Mouse (Mus musculus) lung, embryonic 16.5 days (tissue): ENCODE data around the gene C1qbp. TPM values are rescaled to one million over a fixed set of nuclear protein-coding genes. Genes with fewer than 3 reads are reported as not detected.

Source experiments
- ATAC-seq: fragments of 200-750 bp; cut with Nextera tagmentation; 2 replicates; pipeline ENCODE4 v1.8.0; 2017; ENCODE audit warnings: low read depth, mild to moderate bottlenecking, moderate library complexity
- H3K27ac ChIP-seq: fragments of 300-500 bp; sonication (generic); 2 replicates; pipeline ENCODE4 v1.5.1; 2014; ENCODE audit warnings: mild to moderate bottlenecking, control low read depth, low read length
- H3K27me3 ChIP-seq: fragments of 300-500 bp; sonication (generic); 2 replicates; pipeline ENCODE4 v1.6.1; 2014; ENCODE audit warnings: low read depth, low read length, mixed read lengths; ENCODE audit not compliant: control insufficient read depth, insufficient read depth
- H3K36me3 ChIP-seq: fragments of 300-500 bp; sonication (generic); 2 replicates; pipeline ENCODE4 v1.6.1; 2014; ENCODE audit warnings: low read length; ENCODE audit not compliant: control insufficient read depth, insufficient read depth
- H3K4me1 ChIP-seq: fragments of 300-500 bp; sonication (generic); replicated peaks from 2 replicates; pipeline ENCODE4 v1.6.1; 2014; ENCODE audit warnings: low read length, mixed read lengths; ENCODE audit not compliant: control insufficient read depth, insufficient read depth
- H3K4me2 ChIP-seq: fragments of 300-500 bp; sonication (generic); 2 replicates; pipeline ENCODE4 v1.6.1; 2014; ENCODE audit warnings: low read depth, low read length, control low read depth
- H3K4me3 ChIP-seq: fragments of 300-500 bp; sonication (generic); 2 replicates; pipeline ENCODE4 v1.5.1; 2014; ENCODE audit warnings: mild to moderate bottlenecking, low read length, control low read depth
- H3K9ac ChIP-seq: fragments of 300-500 bp; sonication (generic); 2 replicates; pipeline ENCODE4 v1.6.1; 2014; ENCODE audit warnings: low read length, control low read depth
- H3K9me3 ChIP-seq: fragments of 300-500 bp; sonication (generic); 2 replicates; pipeline ENCODE4 v1.6.1; 2016; ENCODE audit warnings: low read length; ENCODE audit not compliant: control insufficient read depth
- WGBS: fragments of 180-500 bp; shearing (Covaris S2); extraction: QIAGEN DNeasy Blood & Tissue Kit; methylation state at CpG from one replicate; pipeline ENCODE4 v1.1.7; 2014; 5-methylcytosine and 5-hydroxymethylcytosine counted together
- polyA plus RNA-seq: library from polyadenylated mRNA; unstranded; fragments of >200 nt; fragmentation: Nextera tagmentation; extraction: Ambion mirVana; gene quantifications from 2 replicates; pipeline ENCODE4 v1.2.1, GENCODE M21; 2015

Gene C1qbp
- polyA plus RNA-seq, 1 experiment from 2014 or later: 185 TPM

DNA sequence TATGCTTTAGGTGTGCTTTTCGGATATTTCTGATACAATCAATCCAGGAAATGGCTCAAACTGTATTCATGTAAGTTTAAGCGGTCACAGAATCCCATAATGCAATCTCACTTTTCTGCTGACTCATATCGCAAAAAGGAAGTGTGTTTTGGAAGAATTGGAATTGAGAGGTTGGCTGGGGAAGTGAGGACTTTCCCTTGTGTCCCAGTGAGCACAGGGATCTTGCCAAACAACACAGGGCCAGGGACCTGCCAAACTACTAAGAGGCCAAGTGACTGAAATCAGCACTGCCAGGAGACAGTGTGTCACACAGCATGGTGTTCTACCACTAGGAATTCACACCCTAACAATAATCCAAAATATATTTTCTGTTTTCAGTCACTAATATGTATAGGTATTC is 25.5 kb upstream of the C1qbp start:
- Histone ChIP-seq H3K27me3 (no peaks in the 10 kb centered on the region), H3K27ac (peak overlapping the region; percentile 39), H3K4me2 (no peak overlapping the region), H3K4me3 (no peak overlapping the region), H3K36me3 (peaks cover 37% of the 10 kb centered on the region), H3K4me1 (peaks cover 1% of the 10 kb centered on the region), H3K9me3 (no peaks in the 10 kb centered on the region), H3K9ac (no peak overlapping the region)
- ATAC-seq: no peak
- 76% methylated on average over 3 of the region's 3 CpGs for WGBS

DNA sequence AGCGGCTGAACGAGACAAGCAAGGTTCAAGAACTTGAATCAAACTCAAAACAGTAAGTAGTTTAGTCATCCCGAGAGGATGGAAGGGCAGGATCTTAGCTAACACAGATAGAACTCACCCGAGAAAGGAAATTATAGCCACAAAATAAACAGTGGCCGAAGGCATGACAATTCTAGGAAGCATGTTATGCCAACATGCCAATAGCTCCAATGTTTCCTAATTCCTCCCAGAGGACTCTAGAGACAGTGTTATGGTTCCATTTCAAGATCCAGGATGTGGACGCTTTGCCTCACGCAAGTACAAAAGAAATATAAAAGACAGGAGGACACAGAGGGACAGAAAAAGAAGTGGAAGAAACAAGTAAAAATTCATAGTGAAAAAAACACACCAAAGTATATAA is 25.0 kb upstream of the C1qbp start:
- H3K9me3 ChIP-seq: no peaks in the 10 kb centered on the region
- peaks cover 6% of the 10 kb centered on the region for H3K4me1 ChIP-seq
- H3K4me3 ChIP-seq: no peak overlapping the region
- H3K27ac ChIP-seq: peak overlapping the region; percentile 17; the same call in 1 of the 2 replicates
- no peak overlapping the region for H3K4me2 ChIP-seq
- H3K36me3 ChIP-seq: peaks cover 36% of the 10 kb centered on the region
- no peak for ATAC-seq
- H3K27me3 ChIP-seq: no peaks in the 10 kb centered on the region
- H3K9ac ChIP-seq: no peak overlapping the region
- WGBS: 76% methylated on average over 7 of the region's 7 CpGs

DNA sequence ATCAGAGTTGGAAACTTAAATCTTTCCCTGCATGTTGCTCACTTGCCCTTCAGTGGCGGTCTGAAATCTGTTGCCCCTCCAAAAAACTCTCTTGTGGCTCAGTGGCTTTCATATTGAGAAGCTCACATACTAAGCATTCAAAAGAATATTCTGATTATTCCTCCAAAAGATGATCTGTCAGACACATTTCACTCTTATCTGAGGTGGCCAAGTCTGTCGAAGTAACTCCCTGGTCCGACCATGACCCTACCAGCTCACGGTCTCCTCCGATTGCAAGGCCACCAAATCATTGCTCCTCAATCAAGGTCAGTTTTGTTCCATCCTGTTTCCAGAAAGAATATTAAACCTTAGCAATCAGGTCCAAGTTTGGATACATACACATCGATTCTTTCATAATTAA is 24.2 kb upstream of the C1qbp start:
- no peak overlapping the region for H3K4me2 ChIP-seq
- no peaks in the 10 kb centered on the region for H3K9me3 ChIP-seq
- peaks cover 28% of the 10 kb centered on the region for H3K36me3 ChIP-seq
- H3K4me1 ChIP-seq: peaks cover 9% of the 10 kb centered on the region
- H3K27me3 ChIP-seq: no peaks in the 10 kb centered on the region
- 89% methylated on average over 6 of the region's 6 CpGs for WGBS
- no peak overlapping the region for H3K4me3 ChIP-seq
- no peak overlapping the region for H3K9ac ChIP-seq
- ATAC-seq: no peak
- H3K27ac ChIP-seq: no peak overlapping the region

DNA sequence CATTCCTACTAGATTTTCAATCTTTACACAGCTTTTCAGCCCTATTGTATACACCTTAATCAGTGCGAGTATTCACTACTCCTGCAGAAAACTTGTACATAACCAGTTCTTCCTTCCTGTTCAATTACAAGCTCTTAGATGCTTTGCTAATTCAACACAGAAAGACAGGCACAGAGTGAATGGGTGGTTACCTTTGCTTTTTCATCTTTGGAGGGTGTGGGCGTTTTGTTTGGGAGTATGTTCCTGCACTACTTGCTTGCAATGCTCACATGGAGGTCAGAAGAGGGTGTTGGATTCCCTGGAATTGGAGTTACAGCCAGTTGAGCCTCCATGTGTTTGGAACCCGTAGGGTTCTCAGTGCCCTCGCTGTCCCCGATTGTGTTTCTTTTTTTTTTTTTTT is 22.2 kb upstream of the C1qbp start:
- Histone ChIP-seq H3K4me2 (peak overlapping the region; percentile 51), H3K9ac (peak overlapping the region; percentile 47; the same call in 1 of the 2 replicates), H3K36me3 (peaks cover 18% of the 10 kb centered on the region), H3K4me3 (peak overlapping the region; percentile 24; the same call in 1 of the 2 replicates), H3K27me3 (no peaks in the 10 kb centered on the region), H3K9me3 (no peaks in the 10 kb centered on the region), H3K4me1 (peaks cover 9% of the 10 kb centered on the region), H3K27ac (no peak overlapping the region; the same call in 1 of the 2 replicates)
- ATAC-seq: no peak
- 52% methylated on average over 5 of the region's 5 CpGs for WGBS

DNA sequence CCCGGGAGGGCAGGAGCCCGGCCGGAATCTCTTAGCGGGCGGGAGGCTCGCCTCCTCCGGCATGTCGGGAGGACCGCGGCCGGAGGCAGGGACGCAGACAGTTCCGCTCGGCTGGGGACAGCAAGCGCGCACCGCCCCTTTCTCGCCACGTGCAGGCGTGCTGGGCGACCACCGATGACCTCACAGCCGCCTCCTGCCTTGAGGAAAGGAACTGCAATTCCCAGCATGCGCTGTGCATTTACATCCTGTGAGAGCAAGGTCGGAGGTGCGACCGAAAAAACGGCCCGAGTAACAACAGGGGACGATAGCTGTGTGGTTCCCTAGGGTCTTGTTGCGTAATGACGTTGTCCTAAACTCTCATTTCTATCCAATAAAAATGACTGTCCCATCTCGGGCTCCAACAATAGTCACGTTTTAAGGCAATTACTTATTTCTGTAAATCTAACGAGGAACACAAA is 21.5 kb upstream of the C1qbp start, which contains the start of gene Dhx33:
Gene Dhx33, minus strand, starts transcription at position 122 of the 458 bp plus-strand sequence.
- peak; percentile 99 for ATAC-seq
- under 1% methylated on average over 35 of the region's 35 CpGs for WGBS
- peak within 1 kb of the TSS; percentile 43 for H3K27ac ChIP-seq

DNA sequence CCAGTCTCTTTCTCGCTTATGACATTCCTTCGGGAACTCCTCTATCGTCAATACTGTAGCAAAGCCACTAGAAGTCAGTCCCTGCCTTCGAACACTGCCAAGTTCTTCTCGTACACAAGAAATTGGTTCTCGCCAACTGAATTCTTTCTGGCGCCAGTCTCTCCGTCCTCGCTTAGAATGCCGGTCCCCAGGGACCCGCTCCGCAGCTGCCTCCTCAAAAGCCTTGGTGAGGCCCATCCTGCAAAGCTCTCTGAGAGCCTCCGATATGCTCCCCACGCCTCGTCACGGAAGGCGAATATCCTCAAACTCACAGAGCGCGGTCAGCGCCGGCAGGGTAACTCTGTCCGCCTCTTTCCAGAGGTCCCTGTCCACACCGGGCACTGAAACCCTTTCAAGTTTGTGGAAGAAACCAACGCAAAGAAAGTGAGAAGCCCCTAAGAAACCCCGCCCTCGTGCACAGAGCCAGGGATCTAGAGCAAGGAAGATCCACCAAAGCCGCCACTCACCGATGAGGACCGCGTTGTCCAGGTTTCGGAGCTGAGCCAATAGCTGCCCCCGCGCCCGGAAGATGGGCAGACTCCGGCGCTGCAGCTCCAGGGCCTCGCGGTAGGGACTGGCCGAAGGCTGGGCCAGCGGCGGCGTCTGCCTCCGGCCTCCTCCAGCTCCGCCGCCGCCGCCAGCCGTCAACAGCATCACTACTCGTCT is 20.9 kb upstream of the C1qbp start:
- peaks cover 9% of the 10 kb centered on the region for H3K4me1 ChIP-seq
- under 1% methylated on average over 49 of the region's 49 CpGs for WGBS
- peak overlapping the region; percentile 80 for H3K4me2 ChIP-seq
- peak; percentile 75 for ATAC-seq
- H3K36me3 ChIP-seq: peaks cover 11% of the 10 kb centered on the region
- H3K27ac ChIP-seq: peak overlapping the region; percentile 43
- no peaks in the 10 kb centered on the region for H3K9me3 ChIP-seq
- H3K27me3 ChIP-seq: no peaks in the 10 kb centered on the region
- peak overlapping the region; percentile 63 for H3K9ac ChIP-seq
- H3K4me3 ChIP-seq: peak overlapping the region; percentile 96

More for the DNA sequence above, 21.5 kb upstream of the C1qbp start, which contains the start of gene Dhx33:
- H3K27me3 ChIP-seq: no peaks in the 10 kb centered on the region
- H3K36me3 ChIP-seq: peaks cover 13% of the 10 kb centered on the region
- H3K4me2 ChIP-seq: peak within 1 kb of the TSS; percentile 80
- no peaks in the 10 kb centered on the region for H3K9me3 ChIP-seq
- peaks cover 9% of the 10 kb centered on the region for H3K4me1 ChIP-seq
- peak within 1 kb of the TSS; percentile 63 for H3K9ac ChIP-seq
- peak within 1 kb of the TSS; percentile 96 for H3K4me3 ChIP-seq

DNA sequence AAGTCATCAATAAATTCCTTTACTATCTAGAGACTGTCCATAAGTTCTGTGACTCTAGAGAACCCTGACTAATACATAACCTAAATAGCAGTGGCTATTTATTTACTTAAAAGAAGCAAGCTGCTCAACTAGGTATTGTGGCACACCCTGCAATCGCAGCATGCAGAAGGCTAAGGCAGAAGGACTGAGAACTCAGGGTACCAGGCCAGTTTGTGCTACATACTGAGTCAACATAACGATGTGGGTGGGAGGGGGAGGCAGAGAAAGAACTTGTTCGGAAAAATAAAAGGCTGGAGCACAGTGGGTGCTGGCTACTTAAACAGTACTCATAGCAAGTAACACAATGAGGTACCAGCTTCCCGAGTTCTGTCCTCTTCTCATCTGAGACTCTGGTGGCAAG is 18.3 kb upstream of the C1qbp start:
- Histone ChIP-seq H3K4me3 (no peak overlapping the region), H3K9ac (no peak overlapping the region), H3K4me1 (peaks cover 9% of the 10 kb centered on the region), H3K27ac (no peak overlapping the region), H3K27me3 (no peaks in the 10 kb centered on the region), H3K4me2 (no peak overlapping the region), H3K36me3 (peaks cover 15% of the 10 kb centered on the region), H3K9me3 (no peaks in the 10 kb centered on the region)
- no peak for ATAC-seq
- 82% methylated on average over 4 of the region's 4 CpGs for WGBS

DNA sequence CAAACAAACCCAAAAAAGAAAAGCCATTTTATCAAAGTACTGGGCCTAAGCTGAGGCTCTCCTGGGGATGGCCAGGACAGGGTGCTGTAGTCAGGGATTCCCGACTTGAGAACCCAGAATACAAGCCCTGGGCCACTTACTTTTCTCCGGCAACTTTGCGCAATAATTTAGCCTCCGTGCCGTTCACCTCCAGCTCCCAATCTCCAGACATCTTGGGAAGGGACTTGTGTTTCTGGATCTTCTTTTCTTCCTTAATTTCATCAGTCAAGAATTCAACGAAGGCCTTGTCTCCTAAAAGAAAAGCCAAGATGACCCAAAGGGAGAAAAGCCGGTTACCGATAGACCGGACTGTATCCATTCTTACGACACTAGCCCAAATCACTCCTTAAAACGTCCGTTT is 796 bp downstream of the C1qbp start:
- 4% methylated on average over 12 of the region's 12 CpGs for WGBS
- Histone ChIP-seq H3K9me3 (no peaks in the 10 kb centered on the region), H3K9ac (peak overlapping the region; percentile 91), H3K4me1 (peaks cover 9% of the 10 kb centered on the region), H3K36me3 (peaks cover 27% of the 10 kb centered on the region), H3K4me3 (peak overlapping the region; percentile 93), H3K27me3 (no peaks in the 10 kb centered on the region), H3K4me2 (peak overlapping the region; percentile 80), H3K27ac (no peak overlapping the region)
- no peak for ATAC-seq

DNA sequence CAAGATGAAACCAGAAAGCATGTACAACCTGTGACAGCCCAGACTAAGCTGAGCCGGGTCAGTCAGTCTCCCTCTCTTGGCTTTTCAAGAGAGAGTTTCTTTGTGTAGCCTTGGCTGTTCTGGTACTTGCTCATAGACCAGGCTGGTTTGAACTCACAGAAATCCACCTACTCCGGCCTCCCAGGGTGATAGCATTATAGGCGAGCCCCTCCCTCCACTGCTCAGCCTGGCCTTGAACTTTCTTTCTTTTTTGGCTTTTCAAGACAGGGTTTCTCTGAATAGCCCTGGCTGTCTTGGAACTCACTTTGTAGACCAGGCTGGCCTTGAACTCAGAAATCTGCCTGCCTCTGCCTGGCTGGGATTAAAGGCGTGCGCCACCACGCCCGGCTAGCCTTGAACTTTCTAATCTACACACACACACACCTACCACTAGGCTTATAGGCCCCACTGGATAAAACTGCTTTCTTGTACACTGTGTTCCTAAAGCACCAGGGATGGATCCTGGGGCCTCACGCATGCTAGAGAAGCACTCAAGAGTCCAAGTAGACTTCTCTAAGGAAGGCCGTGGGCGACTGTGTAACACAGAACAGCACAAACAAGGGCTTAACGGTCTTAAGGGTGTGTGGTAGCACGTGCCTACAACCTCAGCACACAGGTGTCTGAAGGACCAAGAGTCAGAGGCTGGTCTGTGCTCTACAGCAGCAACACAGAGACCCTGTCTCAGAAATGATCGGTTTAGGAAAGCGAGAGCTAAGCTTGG is 1.9 kb downstream of the C1qbp start:
- no peak overlapping the region for H3K27ac ChIP-seq
- no peak overlapping the region for H3K4me2 ChIP-seq
- H3K9me3 ChIP-seq: no peaks in the 10 kb centered on the region
- H3K9ac ChIP-seq: no peak overlapping the region
- H3K4me3 ChIP-seq: no peak overlapping the region
- 87% methylated on average over 14 of the region's 14 CpGs for WGBS
- no peaks in the 10 kb centered on the region for H3K27me3 ChIP-seq
- H3K36me3 ChIP-seq: peaks cover 21% of the 10 kb centered on the region
- peaks cover 9% of the 10 kb centered on the region for H3K4me1 ChIP-seq
- ATAC-seq: no peak
